Mouse (Mus musculus): ENCODE data around the gene Tgfb2.

Tgfb2 gene

GRCm38 (mm10) chr1:186702391-186703255, 3.2 kb downstream of the Tgfb2 start:
- peak; percentile 80 for DNase-seq (ENCODE audit: low read depth, low spot score)

- no peak for DNase-seq (ENCODE audit: low read depth, low spot score)
Observed at GRCm38 (mm10) chr1:186701206-186701905, 4.4 kb downstream of the Tgfb2 start.

- no peak for DNase-seq (ENCODE audit: low read depth, low spot score)
Observed at GRCm38 (mm10) chr1:186700496-186700895, 5.3 kb downstream of the Tgfb2 start.

GRCm38 (mm10) chr1:186698583-186699338, 7.0 kb downstream of the Tgfb2 start:
- no peak for DNase-seq (ENCODE audit: low read depth, low spot score)

- no peak for DNase-seq (ENCODE audit: low read depth, low spot score)
Observed at GRCm38 (mm10) chr1:186696231-186696630, 9.6 kb downstream of the Tgfb2 start.

GRCm38 (mm10) chr1:186695361-186695760, 10.4 kb downstream of the Tgfb2 start:
- DNase-seq (ENCODE audit: low read depth, low spot score): no peak

- DNase-seq (ENCODE audit: low read depth, low spot score): no peak
Observed at GRCm38 (mm10) chr1:186692370-186692769, 13.4 kb downstream of the Tgfb2 start.

- no peak for DNase-seq (ENCODE audit: low read depth, low spot score)
Observed at GRCm38 (mm10) chr1:186691708-186692107, 14.1 kb downstream of the Tgfb2 start.

GRCm38 (mm10) chr1:186684041-186684440, 21.7 kb downstream of the Tgfb2 start:
- no peak for DNase-seq (ENCODE audit: low read depth, low spot score)

GRCm38 (mm10) chr1:186682606-186683005, 23.2 kb downstream of the Tgfb2 start:
- peak; percentile 14 for DNase-seq (ENCODE audit: low read depth, low spot score)

GRCm38 (mm10) chr1:186677614-186678013, 28.2 kb downstream of the Tgfb2 start:
- DNase-seq (ENCODE audit: low read depth, low spot score): no peak

- no peak for DNase-seq (ENCODE audit: low read depth, low spot score)
Observed at GRCm38 (mm10) chr1:186676199-186676598, 29.6 kb downstream of the Tgfb2 start.

GRCm38 (mm10) chr1:186675263-186675662, 30.5 kb downstream of the Tgfb2 start:
- DNase-seq (ENCODE audit: low read depth, low spot score): peak; percentile 54

- no peak for DNase-seq (ENCODE audit: low read depth, low spot score)
Observed at GRCm38 (mm10) chr1:186674621-186675020, 31.2 kb downstream of the Tgfb2 start.

- no peak for DNase-seq (ENCODE audit: low read depth, low spot score)
Observed at GRCm38 (mm10) chr1:186673166-186673565, 32.6 kb downstream of the Tgfb2 start.

- no peak for DNase-seq (ENCODE audit: low read depth, low spot score)
Observed at GRCm38 (mm10) chr1:186663412-186663811, 42.4 kb downstream of the Tgfb2 start.

- no peak for DNase-seq (ENCODE audit: low read depth, low spot score)
Observed at GRCm38 (mm10) chr1:186662996-186663395, 42.8 kb downstream of the Tgfb2 start.

- peak; percentile 61 for DNase-seq (ENCODE audit: low read depth, low spot score)
Observed at GRCm38 (mm10) chr1:186661206-186661921, 44.4 kb downstream of the Tgfb2 start.

- no peak for DNase-seq (ENCODE audit: low read depth, low spot score)
Observed at GRCm38 (mm10) chr1:186658783-186659182, 47.0 kb downstream of the Tgfb2 start.

- no peak for DNase-seq (ENCODE audit: low read depth, low spot score)
Observed at GRCm38 (mm10) chr1:186657559-186658219, 48.1 kb downstream of the Tgfb2 start.
